Mouse (Mus musculus): ENCODE results near the gene Nol4l. TPM values are rescaled to one million over a fixed set of nuclear protein-coding genes. Genes with fewer than 3 reads are reported as not detected.

Gene Nol4l
- polyA plus RNA-seq, 2 experiments = 3.7 to 5.7 TPM

DNA sequence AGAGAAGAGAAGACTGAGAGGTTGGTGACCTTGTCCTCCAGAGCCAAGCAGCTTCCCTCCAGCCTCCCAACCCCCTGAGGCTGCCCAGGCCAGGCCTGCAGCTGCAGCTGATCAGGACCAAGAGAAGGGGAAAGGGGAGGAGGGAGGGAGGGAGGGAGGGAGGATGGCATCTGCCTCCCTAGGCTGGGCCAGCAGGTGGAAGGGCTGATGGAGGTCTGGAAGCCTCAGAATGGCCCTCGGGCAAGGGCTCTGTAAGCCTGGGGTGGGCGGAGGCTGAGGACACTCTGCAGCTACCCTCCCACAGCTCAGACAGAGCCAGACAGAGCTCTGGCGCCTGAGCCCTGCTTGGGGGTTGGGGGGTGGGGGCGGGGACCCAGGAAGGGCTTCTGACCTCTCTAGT is 7.5 kb downstream of the Nol4l start:
- no peaks in the 10 kb centered on the region for H3K27me3 ChIP-seq (ENCODE audit: control insufficient read depth, insufficient read depth, low read length)
- H3K4me1 ChIP-seq (replicated peaks; ENCODE audit: control insufficient read depth in 2 of 2, insufficient read depth in 2 of 2, low read length in 1 of 2) = peaks cover 66 to 72% of the 10 kb centered on the region in 2 experiments
- no peak overlapping the region for H3K4me3 ChIP-seq (ENCODE audit: insufficient read depth in 1 of 2, low read depth in 2 of 2, low read length in 2 of 2)
- no peaks in the 10 kb centered on the region for H3K36me3 ChIP-seq (replicated peaks; ENCODE audit: control insufficient read depth, insufficient read depth, low read depth)
- ATAC-seq (ENCODE audit: insufficient read depth) (no peak), DNase-seq (ENCODE audit: low read depth in 3 of 3, low spot score in 3 of 3) (no peak)
- H3K9ac ChIP-seq (replicated peaks) = no peak overlapping the region; the same call in 1 of the 2 replicates
- no peak overlapping the region for H3K4me2 ChIP-seq (ENCODE audit: low read depth)
- H3K27ac ChIP-seq = no peak overlapping the region
- TF ChIP-seq CTCF (IDR thresholded peaks at IDR 0.05; ENCODE audit: low read depth) = no peak
- 42% methylated on average over 4 of the region's 4 CpGs for WGBS (ENCODE audit: insufficient replicate concordance)
- H3K9me3 ChIP-seq (ENCODE audit: control insufficient read depth, low read length) = no peaks in the 10 kb centered on the region

DNA sequence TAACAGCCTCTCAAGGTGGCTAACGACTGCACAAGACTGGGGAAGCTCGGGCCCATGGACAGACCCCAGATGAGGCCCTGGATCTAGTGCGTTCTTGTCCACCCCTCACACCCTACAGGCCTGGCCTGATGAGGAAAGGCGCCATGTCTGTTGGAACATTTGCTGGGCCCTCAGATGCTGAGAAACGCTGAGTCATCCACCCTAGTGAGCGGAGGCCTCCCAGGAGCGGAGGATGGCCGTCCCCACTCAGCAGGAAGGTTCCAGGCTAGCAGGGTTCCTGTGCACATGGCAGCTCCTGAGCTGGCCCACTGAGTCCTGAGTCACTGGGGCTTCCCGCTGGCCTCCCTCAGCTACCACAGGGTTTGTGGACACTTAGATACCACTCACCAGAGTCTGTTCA is 9.7 kb downstream of the Nol4l start:
- Histone ChIP-seq H3K4me1 (replicated peaks; ENCODE audit: control insufficient read depth in 2 of 2, insufficient read depth in 2 of 2, low read length in 1 of 2) (peaks cover 46 to 55% of the 10 kb centered on the region in 2 experiments), H3K4me2 (ENCODE audit: low read depth) (peak overlapping the region; percentile 13), H3K27me3 (ENCODE audit: control insufficient read depth, insufficient read depth, low read length) (no peaks in the 10 kb centered on the region), H3K27ac (peak overlapping the region; percentile 23), H3K9me3 (ENCODE audit: control insufficient read depth, low read length) (no peaks in the 10 kb centered on the region), H3K36me3 (replicated peaks; ENCODE audit: control insufficient read depth, insufficient read depth, low read depth) (no peaks in the 10 kb centered on the region), H3K4me3 (ENCODE audit: insufficient read depth in 1 of 2, low read depth in 2 of 2, low read length in 2 of 2) (no peak overlapping the region), H3K9ac (replicated peaks) (no peak overlapping the region; the same call in 1 of the 2 replicates)
- TF ChIP-seq CTCF (IDR thresholded peaks at IDR 0.05; ENCODE audit: low read depth) = 0 out of 2 replicates have a peak, but pooled peaks have one; percentile 1
- no peak for TF ChIP-seq EP300 (IDR thresholded peaks at IDR 0.05; ENCODE audit: low read depth)
- DNase-seq (ENCODE audit: low read depth in 3 of 3, low spot score in 3 of 3) (peak; percentile 59 to 70 (median 65)), ATAC-seq (ENCODE audit: insufficient read depth) (peak; percentile 72)
- 31% methylated on average over 9 of the region's 9 CpGs for WGBS (ENCODE audit: insufficient replicate concordance)

DNA sequence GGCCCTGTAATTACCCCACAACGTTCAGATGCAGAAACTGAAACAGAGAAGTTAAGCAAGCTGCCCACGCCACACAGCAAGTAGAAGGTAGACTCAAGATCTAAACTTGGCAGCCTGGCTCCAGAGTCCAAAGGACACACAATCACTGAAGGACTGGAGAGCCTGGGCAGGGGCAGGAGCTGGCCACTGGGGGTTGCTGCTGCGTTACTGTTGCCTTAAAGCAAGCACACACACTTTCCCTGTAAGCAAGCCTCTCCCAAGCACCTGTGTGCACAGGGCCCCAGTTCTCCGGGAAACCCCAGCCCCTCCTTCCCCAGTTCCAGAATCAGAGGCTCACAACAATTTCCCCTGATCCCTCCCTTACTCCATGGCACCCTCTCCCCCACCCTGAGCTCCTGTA is 12.8 kb downstream of the Nol4l start:
- Histone ChIP-seq H3K4me3 (ENCODE audit: insufficient read depth in 1 of 2, low read depth in 2 of 2, low read length in 2 of 2) (no peak overlapping the region), H3K9me3 (ENCODE audit: control insufficient read depth, low read length) (no peaks in the 10 kb centered on the region), H3K36me3 (replicated peaks; ENCODE audit: control insufficient read depth, insufficient read depth, low read depth) (no peaks in the 10 kb centered on the region), H3K27me3 (ENCODE audit: control insufficient read depth, insufficient read depth, low read length) (no peaks in the 10 kb centered on the region), H3K9ac (replicated peaks) (peak overlapping the region; percentile 11; the same call in 1 of the 2 replicates), H3K4me1 (replicated peaks; ENCODE audit: control insufficient read depth in 2 of 2, insufficient read depth in 2 of 2, low read length in 1 of 2) (peaks cover 25 to 33% of the 10 kb centered on the region in 2 experiments), H3K4me2 (ENCODE audit: low read depth) (no peak overlapping the region), H3K27ac (no peak overlapping the region)
- no peak for ATAC-seq (ENCODE audit: insufficient read depth)
- DNase-seq (ENCODE audit: low read depth in 3 of 3, low spot score in 3 of 3) = no peak
- 45% methylated on average over 4 of the region's 4 CpGs for WGBS (ENCODE audit: insufficient replicate concordance)
- TF ChIP-seq CTCF (IDR thresholded peaks at IDR 0.05; ENCODE audit: low read depth) (peak; percentile 68), EP300 (IDR thresholded peaks at IDR 0.05; ENCODE audit: low read depth) (no peak)

DNA sequence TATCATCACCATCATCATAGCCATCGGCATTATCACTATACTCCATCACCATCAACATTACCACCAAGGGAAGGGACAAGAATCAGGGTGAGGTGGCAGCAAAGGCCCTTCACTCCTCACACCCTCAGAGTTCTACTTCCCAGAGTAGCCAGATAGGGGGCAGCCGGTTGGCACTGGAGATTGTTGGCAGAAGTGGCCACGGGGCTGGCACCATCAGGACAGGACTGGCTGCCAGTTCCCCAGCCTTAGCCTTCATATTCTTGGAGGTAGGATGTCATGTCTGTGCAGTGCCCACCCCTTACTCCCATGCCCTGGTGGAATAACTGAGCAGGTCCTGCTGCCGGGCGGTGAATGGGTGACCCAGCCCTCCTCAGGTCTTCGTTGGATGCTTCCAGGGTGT is 14.2 kb downstream of the Nol4l start:
- no peak overlapping the region for H3K4me3 ChIP-seq (ENCODE audit: insufficient read depth in 1 of 2, low read depth in 2 of 2, low read length in 2 of 2)
- H3K27ac ChIP-seq = no peak overlapping the region
- no peak overlapping the region for H3K4me2 ChIP-seq (ENCODE audit: low read depth)
- H3K9ac ChIP-seq (replicated peaks) = no peak overlapping the region
- 82% methylated on average over 6 of the region's 6 CpGs for WGBS (ENCODE audit: insufficient replicate concordance)
- peaks cover 12 to 21% of the 10 kb centered on the region in 2 experiments for H3K4me1 ChIP-seq (replicated peaks; ENCODE audit: control insufficient read depth in 2 of 2, insufficient read depth in 2 of 2, low read length in 1 of 2)
- DNase-seq (ENCODE audit: low read depth in 3 of 3, low spot score in 3 of 3) (no peak), ATAC-seq (ENCODE audit: insufficient read depth) (no peak)
- no peak for TF ChIP-seq EP300 (IDR thresholded peaks at IDR 0.05; ENCODE audit: low read depth)
- TF ChIP-seq CTCF (IDR thresholded peaks at IDR 0.05; ENCODE audit: low read depth) = no peak
- H3K36me3 ChIP-seq (replicated peaks; ENCODE audit: control insufficient read depth, insufficient read depth, low read depth) = no peaks in the 10 kb centered on the region
- H3K9me3 ChIP-seq (ENCODE audit: control insufficient read depth, low read length) = no peaks in the 10 kb centered on the region
- no peaks in the 10 kb centered on the region for H3K27me3 ChIP-seq (ENCODE audit: control insufficient read depth, insufficient read depth, low read length)

DNA sequence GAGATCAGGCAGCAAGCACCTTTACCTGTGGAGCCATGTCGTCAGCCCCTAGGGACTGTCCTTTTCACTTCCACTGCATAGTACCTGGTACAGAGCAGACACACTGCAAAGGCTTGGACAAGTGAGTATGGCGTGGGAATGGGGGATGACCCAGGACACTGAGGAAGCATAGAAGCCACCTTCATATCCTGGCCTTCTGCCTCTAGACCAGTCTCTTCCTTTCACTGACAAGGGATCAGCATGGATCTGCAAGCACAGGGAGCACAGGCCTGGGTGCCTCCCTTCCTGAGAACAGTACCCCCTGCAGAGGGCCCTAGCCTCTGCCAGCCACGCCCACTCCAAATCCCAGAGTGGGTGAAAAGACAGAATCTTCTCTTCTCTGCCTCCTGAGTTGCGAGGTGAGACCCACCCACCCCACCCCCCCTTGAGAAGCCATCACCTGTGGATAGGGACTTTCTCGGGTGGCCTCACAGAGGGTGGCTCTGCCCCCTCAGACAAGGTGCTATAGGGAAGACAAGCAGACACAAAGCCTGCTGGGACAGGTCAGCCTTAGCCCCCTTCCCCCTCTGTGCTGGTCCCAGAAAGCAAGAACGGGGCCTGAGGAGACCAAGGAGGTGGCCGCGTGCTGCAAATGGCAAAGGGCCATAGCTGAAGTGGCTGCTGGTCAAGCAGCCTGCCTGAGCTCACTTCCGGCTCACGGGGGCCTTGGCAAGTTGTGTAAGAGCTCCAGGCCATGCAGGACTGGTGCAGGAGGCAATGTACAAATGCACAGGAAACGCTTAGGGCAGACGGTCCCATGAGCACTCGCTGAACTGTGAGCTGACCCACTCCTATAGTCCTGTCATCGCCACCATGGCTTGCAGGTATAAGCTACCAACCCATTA is 15.0 kb downstream of the Nol4l start:
- H3K4me3 ChIP-seq (ENCODE audit: insufficient read depth in 1 of 2, low read depth in 2 of 2, low read length in 2 of 2) = no peak overlapping the region

More for the DNA sequence above, 15.0 kb downstream of the Nol4l start:
- no peaks in the 10 kb centered on the region for H3K9me3 ChIP-seq (ENCODE audit: control insufficient read depth, low read length)
- H3K36me3 ChIP-seq (replicated peaks; ENCODE audit: control insufficient read depth, insufficient read depth, low read depth) = no peaks in the 10 kb centered on the region
- peaks cover 10 to 22% of the 10 kb centered on the region in 2 experiments for H3K4me1 ChIP-seq (replicated peaks; ENCODE audit: control insufficient read depth in 2 of 2, insufficient read depth in 2 of 2, low read length in 1 of 2)
- 66% methylated on average over 14 of the region's 14 CpGs for WGBS (ENCODE audit: insufficient replicate concordance)
- H3K9ac ChIP-seq (replicated peaks) = no peak overlapping the region
- H3K27ac ChIP-seq = no peak overlapping the region
- TF ChIP-seq CTCF (IDR thresholded peaks at IDR 0.05; ENCODE audit: low read depth) = no peak; the same call in 1 of the 2 replicates
- TF ChIP-seq EP300 (IDR thresholded peaks at IDR 0.05; ENCODE audit: low read depth) = no peak
- DNase-seq (ENCODE audit: low read depth in 3 of 3, low spot score in 3 of 3) (no peak), ATAC-seq (ENCODE audit: insufficient read depth) (no peak)
- H3K4me2 ChIP-seq (ENCODE audit: low read depth) = no peak overlapping the region
- no peaks in the 10 kb centered on the region for H3K27me3 ChIP-seq (ENCODE audit: control insufficient read depth, insufficient read depth, low read length)

Measured in liver, embryonic 14.5 days (tissue).